Mouse (Mus musculus) embryo, embryonic 10 days (tissue): Measurements from ENCODE around the gene Kifc5b.

Experiments
- DNase-seq: peaks from one replicate; pipeline ENCODE4 v3.0.0-alpha.2; 2015; ENCODE audit warnings: low spot score

The Kifc5b gene

DNA sequence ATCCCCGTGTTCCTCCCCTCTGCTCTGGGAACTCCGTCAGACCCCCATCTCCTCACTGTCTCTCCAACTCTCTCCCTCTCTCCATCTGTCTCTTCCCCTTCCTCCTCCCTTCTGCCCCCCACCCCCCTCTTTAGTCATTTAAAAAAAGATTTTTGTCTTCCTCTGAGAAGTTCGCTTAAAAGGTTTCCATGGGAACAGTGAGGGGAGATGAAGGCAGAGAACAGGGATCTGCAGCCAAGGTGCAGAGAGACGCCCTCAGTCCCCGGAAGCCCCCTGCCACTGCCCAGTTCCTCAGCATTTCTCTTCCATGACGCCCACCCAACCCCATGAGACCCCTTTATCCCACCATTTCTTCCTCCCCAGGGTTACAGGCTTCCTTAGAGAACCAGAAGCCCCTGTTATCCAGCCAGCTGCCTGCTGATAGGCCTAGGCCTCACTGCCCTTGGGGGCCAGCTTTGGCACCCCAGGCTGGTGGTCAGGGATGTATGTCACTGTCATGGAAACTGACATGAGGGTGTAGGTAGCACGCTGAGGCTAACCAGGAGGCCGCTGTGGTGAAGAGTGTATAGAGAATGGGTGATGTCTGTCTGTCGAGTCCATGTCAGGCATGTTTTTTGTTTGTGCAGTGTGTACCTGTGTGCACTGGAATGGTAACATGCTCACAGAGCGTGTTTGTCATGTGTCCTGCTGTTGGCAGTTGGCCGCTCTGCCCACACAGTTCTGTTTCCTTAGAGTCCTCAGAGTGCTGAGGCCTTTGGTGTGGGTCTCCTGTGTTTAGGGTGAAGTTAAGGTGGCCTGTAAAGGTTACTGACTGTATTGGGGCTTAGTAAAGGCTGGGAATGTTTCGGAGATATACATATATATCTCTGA is 30.6 kb downstream of the Kifc5b start:
- no peak for DNase-seq

DNA sequence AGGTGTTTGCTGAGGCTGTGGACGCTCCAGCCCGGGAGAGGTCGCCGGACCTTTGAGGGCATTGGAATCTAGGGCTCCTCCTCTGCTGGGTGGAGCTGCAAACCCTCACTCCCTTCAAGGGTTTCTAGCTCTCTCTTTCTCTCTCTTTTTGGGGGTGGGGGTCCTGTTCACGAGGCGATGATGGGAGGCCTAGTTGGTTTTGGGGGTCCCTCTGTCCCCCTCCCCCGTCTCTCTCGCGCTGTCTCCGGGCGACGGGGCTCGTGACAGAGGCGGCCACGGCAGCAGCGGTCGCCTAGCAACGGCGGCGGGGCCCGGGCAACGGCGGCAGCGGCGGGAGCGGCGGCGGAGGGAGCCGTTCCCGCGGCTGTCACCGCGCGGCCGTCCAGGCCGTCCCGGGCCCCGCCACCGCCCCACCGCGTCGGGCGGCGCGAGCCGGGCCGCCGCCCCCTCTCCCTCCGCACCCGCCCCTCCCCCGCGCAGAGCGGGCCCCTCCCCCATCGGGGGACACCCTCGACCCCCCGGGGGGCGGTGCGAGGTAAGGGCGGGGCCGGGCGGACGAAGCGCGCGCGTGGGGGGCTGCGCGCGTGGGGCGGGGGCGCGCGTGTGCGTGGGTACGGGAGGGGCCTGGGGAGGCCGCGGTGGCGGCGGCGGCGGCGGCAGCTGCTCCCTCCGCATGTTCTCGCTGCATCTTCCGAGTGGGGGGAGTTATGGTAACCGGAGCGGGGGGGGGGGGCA is 31.6 kb downstream of the Kifc5b start:
- DNase-seq = peak; percentile 63

DNA sequence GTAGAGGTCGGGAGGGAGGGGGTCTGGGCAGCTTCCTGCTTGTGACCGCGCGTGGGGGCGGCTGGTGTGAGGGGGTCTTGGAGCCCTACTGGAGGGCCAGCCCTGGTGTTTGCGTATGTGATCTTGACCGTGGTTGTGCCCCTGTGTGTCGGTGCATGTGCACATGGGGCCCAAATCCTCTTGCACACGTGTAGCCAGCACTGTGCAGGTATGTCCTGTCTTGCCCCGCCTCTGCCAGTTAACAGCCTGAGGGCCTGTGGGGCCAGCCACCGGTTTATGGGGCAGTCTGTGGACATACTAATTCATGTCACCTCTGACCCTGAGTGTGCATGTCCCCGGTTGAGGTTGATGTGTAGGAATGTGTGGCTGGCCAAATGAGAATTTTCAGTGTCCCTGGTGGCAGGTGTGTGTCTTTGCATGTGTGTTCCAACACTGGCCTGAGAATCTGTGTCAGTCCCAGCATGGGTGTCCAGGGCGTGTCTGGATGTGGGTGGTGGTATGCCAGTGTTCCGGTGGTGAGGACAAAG is 32.2 kb downstream of the Kifc5b start:
- DNase-seq = peak; percentile 67

DNA sequence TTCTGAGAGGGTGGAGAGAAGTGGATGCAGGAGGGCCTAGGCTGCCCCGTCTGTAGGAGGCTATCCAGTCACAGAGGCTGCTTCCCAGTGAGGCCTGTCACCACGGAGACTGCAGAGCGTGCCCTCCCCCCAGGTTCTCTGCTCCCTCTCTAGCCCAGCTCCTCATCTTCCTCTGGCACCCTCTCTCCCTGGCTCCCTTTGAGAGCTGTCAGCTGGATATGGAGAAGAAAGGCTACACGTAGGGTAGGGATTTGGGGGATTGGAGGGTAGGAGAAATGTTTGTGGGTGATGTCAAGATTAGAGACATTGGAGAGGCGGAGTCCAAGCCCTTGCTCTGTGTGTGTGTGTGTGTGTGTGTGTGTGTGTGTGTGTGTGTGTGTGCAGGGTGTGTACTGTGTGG is 33.0 kb downstream of the Kifc5b start:
- no peak for DNase-seq

DNA sequence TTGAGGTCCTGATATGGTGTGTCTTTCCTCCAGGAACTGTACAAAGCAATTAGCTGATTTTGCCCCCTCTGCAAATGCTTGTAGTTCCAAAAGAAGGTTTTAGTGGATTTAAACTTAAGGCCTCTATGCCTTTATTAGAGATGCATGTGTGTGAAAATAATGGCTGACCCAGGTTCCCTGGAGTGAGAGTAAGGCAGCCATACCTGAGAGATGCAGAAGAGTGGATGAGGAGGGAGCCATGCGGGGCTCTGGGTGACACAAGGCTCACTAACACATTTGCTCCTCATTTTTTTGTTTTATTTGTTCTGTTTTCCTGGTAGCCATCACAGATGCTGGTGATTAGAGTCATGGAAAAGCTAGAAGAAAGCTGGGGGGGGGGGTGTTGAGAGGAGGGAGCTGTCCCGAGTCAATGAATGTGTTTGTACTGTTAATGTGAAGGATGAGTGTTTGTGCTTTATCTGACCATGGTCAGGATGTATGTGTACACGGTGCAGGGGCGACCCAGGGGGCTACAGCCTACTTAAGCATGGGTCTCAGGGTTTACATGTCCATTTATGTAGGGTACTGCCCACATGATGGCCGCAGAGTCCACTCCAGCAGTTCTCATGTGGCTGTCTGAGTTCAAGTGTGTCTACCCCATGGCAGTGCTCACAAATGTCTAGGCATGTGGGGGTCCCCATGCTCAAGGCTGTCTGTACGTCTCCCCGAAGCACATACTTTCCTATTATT is 33.8 kb downstream of the Kifc5b start:
- DNase-seq = no peak

DNA sequence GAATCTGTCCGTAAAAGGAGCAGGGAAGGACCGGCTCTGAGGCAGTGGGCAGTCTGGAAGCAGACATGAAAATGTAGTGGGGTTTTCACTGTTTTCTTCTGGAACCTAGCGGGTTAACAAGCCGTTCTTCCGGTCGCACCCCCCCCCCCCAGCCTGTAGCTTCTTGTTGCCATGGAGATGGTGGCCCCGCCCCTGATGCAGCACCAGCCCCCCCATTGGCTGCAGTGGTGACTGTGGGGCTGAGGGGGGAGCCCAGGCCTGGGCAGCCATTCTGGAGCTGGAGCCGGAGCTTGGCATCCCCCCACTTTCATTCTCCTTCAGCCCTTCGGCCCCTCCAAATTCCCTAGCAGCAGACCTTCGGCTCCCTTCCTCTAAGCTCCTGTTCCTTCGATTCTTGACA is 34.5 kb downstream of the Kifc5b start:
- peak; percentile 90 for DNase-seq

DNA sequence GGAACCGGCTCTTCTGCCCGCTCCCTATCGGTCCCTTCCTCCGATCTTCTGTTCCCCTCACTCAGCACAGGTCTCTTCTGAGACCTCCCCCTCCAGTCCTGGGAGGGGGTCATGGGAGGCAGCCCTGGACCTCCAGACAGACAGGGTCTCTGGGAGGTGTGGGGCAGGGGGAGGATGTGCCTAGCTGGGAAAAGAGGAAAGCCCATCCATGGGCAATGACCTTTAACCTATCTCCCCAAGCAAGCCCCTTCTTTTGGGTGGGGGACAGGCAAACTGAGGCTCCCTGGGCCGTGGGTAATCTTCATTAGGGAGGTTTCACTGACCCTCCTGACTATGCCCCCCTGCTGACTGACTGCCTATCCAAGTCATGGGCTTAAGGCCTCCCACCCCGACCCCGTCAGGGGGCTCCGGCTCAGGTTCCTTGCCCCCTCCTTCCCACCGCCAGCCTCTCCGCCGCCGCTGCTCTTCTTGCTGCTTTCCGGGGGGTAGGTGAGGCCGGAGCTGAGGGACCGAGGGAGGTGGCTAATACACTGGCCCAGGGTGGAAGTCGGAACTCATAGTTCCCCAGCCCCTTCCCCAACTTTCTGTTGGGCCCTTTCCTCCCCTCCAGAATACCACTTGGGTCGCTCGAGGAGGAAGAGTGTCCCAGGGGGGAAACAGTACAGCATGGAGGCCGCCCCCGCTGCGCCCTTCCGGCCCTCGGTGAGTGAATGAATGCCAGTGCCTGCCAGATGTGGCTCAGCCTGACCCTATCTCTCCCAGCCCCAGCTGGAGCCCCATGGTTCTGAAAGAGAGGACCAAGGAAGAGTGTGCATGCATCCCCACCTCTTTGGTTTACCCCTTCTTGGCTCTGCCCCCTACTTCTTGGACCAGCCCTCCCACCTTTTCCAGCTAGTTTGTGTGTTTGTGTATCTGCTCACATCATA is 35.3 kb downstream of the Kifc5b start:
- DNase-seq = no peak

DNA sequence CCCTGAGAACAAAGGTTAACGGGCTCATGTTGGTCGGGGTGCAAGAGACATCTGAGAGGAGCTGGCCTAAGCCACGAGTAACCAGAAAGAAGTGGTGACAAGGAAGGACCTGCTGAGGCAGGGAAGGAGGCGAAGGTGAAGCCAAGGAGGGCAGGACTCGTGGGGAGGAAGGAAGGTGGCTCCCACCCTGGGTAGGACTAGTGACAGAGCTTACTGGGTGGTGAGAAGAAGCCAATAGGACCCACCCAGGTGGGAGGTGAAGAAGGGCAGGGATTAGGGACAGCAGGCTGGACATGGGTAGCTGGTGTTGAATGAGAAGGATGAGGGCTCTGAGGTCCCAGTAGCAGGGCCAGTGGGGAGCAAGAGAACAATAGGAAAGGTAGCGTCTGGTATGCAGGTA is 36.3 kb downstream of the Kifc5b start:
- no peak for DNase-seq

DNA sequence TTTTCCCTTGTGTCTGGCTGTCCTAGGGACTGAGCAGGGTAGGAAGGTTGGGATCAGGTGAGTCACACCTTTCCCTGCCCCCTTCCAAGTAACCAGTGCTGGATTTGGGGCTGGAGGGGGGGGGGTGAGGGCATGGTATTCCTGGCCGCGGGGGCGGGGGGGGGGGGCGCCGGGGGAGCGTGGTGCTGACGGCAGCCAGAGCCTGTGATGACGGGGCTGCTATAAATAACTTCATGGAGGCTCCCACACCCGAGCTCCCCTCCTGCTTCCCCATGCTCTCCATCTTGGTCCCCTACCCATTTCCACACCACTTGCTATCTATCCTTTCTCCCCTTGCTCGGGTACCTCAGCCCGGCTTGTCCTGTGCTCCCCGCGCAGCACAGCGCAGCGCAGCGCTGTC is 36.8 kb downstream of the Kifc5b start:
- DNase-seq = no peak

DNA sequence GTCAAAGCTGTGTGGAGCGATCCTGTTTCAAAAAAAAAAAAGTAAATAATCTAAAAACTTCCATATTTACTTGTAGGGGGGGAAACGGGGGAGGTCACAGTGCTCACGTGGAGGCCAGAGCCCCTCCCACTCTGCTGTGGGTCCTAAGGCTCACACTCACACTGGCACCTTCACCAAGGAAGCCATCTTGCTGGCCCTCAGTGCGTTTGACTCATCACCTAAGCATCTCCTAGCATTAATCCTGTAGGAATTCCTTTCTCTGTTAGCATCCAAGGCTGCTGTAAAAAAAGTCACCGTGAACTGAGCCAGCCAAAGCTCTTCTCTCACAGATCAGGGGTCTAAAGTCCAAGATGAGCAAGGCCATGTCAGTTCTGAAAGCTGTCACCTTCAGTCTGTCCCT is 39.4 kb downstream of the Kifc5b start:
- no peak for DNase-seq

DNA sequence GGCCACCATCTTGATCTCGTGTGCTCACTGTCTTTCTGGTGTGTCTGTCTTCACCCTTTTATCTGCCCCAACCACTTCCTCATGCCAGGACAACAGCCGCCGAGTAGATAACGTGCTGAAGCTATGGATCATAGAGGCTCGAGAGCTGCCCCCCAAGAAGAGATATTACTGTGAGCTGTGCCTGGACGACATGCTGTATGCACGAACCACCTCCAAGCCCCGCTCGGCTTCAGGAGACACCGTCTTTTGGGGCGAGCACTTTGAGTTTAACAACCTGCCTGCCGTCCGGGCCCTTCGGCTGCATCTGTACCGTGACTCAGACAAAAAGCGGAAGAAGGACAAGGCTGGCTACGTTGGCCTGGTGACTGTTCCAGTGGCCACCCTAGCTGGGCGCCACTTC is 40.0 kb downstream of the Kifc5b start:
- no peak for DNase-seq

DNA sequence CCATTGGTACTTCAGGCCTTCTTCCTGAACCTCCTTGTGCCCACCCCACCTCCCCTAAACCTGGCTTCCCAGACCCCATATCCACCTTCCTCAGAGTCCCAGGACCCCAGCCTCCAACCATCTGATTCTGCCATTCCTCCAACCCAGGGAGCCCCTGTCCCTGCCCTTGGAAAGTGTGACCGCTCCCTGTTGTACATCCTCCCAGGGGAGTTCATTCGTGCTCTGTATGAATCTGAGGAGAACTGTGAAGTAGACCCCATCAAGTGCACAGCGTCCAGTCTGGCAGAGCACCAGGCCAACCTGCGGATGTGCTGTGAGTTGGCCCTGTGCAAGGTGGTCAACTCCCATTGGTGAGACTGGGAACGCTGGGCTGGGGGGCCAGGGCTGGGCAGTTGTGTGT is 41.0 kb downstream of the Kifc5b start:
- DNase-seq = no peak

DNA sequence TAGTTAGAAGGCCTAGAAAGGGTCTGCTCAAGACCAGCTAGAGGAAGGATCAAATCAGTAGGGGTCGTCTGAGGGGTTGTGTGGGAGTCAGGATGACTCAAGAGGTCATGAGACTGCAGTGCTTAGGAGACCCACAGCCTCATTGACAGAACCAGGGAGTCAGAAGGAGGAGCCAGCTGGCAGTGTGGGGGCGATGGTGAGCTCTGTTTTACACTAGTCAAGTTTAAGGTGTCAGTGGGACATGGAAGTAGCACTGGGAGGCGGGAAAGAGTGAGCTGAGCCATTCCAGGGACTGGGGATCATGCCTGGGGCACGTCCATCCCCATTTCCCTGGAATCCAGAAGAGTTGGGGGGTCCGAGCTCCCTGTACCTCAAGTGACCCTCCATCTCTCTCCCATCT is 42.0 kb downstream of the Kifc5b start:
- DNase-seq = no peak

DNA sequence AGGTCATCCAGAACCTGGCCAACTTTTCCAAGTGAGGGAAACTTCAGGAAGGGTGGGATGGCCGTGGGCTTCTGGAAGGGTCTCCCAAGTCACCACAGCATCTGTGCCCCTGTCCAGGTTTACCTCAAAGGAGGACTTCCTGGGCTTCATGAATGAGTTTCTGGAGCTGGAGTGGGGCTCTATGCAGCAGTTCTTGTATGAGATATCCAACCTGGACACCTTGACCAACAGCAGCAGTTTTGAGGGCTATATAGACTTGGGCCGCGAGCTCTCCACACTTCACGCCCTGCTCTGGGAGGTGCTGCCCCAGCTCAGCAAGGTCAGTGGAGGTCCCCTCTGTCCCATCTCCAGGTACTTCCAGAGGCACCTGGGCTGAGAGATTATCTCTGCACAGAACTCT is 42.9 kb downstream of the Kifc5b start:
- no peak for DNase-seq

DNA sequence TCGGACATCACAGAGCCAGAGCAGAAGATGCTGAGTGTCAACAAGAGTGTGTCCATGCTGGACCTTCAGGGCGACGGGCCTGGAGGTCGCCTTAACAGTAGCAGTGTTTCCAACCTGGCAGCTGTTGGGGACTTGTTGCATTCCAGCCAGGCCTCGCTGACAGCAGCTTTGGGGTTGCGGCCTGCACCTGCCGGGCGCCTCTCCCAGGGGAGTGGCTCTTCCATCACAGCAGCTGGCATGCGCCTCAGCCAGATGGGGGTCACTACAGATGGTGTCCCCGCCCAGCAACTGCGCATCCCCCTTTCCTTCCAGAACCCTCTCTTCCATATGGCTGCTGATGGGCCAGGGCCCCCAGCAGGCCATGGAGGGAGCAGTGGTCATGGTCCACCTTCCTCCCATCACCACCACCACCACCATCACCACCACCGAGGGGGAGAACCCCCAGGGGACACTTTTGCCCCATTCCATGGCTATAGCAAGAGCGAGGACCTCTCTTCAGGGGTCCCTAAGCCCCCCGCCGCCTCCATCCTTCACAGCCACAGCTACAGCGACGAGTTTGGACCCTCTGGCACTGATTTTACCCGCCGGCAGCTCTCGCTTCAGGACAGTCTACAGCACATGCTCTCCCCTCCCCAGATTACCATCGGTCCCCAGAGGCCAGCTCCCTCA is 44.8 kb downstream of the Kifc5b start:
- DNase-seq = no peak

DNA sequence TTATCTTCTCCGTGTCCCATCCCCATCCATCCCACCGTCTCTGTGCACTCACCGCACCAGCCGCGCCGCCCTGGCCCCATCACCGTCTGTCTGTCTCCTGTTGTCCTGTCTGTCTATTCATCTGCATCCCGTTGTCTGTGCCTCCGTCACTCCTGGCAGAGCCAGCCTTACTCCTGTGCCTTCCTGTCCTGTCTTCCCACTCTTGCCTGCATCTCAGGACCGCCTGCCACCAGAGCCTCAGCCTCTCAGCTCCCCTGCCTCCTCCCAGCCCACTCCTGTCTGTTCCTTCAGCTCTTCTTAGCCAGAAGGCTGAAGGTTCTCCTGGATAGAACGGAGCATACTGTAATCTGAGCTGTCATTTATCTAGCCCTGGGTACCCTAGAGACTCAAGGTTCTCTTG is 50.1 kb downstream of the Kifc5b start:
- no peak for DNase-seq

DNA sequence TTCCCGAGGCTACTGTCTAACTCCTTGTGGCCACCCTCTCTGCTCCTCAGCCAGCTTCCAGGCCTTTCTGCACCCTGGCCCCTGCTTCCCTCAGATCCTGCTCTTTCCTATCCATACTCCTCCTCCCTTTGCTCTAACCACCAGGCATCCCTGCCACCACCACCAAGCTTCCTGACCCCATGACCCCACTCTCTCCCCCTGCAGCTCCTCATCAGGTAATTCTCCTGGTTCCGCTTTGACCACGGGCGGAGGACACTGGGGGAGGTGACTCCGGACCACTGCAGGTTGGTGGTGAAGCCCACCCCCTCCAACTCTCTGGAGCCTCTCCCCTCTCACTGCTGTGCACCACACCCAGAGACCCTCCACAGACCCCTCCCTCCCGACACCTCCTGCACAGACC is 50.6 kb downstream of the Kifc5b start:
- no peak for DNase-seq

DNA sequence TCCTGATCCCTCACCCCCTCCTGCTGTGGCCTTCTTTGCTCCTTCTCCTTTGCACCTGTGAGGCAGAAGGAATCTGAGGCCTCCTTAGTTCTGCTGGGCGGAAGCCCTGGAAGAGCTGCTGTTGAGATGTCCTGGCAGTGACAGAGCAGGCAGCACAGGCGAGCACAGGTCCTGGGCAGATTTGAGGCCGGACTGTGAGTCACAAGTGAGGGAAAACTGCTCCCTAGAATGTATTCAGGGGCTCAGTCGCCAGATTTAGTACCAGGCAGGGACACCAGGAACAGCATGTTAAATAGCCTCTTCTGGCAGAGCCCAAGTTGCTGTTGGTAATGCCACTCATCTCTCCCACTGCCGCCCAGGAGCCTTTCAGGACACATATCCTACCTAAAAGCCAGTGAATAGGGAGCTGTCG is 51.3 kb downstream of the Kifc5b start:
- DNase-seq = no peak

DNA sequence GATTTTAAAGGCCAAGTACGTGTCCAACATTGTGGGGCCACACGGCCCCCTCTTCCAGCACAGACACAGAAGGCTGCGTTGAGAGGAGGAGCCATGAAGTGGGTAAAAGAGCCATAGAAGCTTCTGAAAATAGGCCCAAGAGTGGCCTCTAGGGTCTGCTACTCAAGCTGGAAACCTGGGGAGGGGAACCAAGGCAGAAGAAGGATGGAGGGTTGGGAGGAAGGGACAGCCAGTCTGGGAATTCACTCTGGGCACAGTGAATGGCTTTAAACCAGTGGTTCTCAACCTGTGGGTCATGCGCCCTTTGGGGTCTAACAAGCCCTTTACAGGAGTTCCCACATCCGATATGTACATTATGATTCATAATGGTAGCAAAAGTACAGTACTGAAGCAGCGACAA is 52.4 kb downstream of the Kifc5b start:
- DNase-seq = no peak

DNA sequence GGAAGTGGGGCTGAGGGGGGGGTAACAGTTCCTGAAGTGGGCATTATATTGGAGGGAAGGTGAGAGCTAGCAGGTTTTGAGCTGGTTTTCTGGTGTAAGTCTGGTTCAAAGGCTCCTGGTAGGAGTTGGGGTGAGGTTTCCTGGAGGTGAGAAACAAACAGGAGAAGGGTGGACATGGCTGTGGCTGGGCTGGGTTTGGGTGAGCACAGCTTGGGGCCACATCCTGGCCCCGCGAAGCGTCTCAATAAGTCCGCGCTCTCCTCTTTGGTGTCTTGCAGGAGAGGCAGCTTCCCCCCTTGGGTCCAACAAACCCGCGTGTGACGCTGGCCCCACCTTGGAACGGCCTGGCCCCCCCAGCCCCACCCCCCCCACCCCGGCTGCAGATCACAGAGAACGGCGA is 53.3 kb downstream of the Kifc5b start:
- DNase-seq = no peak
